Mouse (Mus musculus): ENCODE data around the gene Hist1h2an. TPM values are rescaled to one million over a fixed set of nuclear protein-coding genes. Genes with fewer than 3 reads are reported as not detected.

The Hist1h2an gene
- total RNA-seq (2014; fragmentation: Nextera tagmentation), result 8.9 TPM in 1 of 2 replicates, not detected in the other
- 984 and 1,144 TPM in 2 replicates for total RNA-seq (2017)

GRCm38 (mm10) chr13:21786899-21787629 lies at the start of gene Hist1h2an, which contains the start of gene Hist1h2bp:
TSS of gene Hist1h2an (minus strand) at chr13:21787218.
TSS of gene Hist1h2bp (plus strand) at chr13:21787461.
- peak; percentile 82 for ATAC-seq (replicated peaks; ENCODE audit: poor library complexity, severe bottlenecking)

- ATAC-seq (replicated peaks; ENCODE audit: poor library complexity, severe bottlenecking), result peak; percentile 68
Observed at GRCm38 (mm10) chr13:21833461-21833860, 46.4 kb upstream of the Hist1h2an start, which contains the start of the genes Hist1h2ap and Hist1h2br. TSS of gene Hist1h2ap (minus strand) at chr13:21833507. TSS of gene Hist1h2br (plus strand) at chr13:21833743.

- peak; percentile 46 for ATAC-seq (replicated peaks; ENCODE audit: poor library complexity, severe bottlenecking)
Observed at GRCm38 (mm10) chr13:21831418-21832394, 44.7 kb upstream of the Hist1h2an start, which contains the start of gene Hist1h4n. TSS of gene Hist1h4n (minus strand) at chr13:21832196.

- ATAC-seq (replicated peaks; ENCODE audit: poor library complexity, severe bottlenecking), result no peak
Observed at GRCm38 (mm10) chr13:21830344-21830743, 43.3 kb upstream of the Hist1h2an start.

GRCm38 (mm10) chr13:21828511-21828910 lies 41.5 kb upstream of the Hist1h2an start:
- ATAC-seq (replicated peaks; ENCODE audit: poor library complexity, severe bottlenecking), result no peak

- peak; percentile 55; the same call in 1 of the 2 replicates for ATAC-seq (replicated peaks; ENCODE audit: poor library complexity, severe bottlenecking)
Observed at GRCm38 (mm10) chr13:21820082-21820890, 33.3 kb upstream of the Hist1h2an start.

GRCm38 (mm10) chr13:21812092-21812491 lies 25.1 kb upstream of the Hist1h2an start:
- ATAC-seq (replicated peaks; ENCODE audit: poor library complexity, severe bottlenecking), result peak; percentile 28

GRCm38 (mm10) chr13:21811539-21811938 lies 24.5 kb upstream of the Hist1h2an start, which contains the start of gene Hist1h4m:
TSS of gene Hist1h4m (plus strand) at chr13:21811746.
- ATAC-seq (replicated peaks; ENCODE audit: poor library complexity, severe bottlenecking), result peak; percentile 50

- peak; percentile 21 for ATAC-seq (replicated peaks; ENCODE audit: poor library complexity, severe bottlenecking)
Observed at GRCm38 (mm10) chr13:21811074-21811473, 24.1 kb upstream of the Hist1h2an start.

- peak; percentile 71 for ATAC-seq (replicated peaks; ENCODE audit: poor library complexity, severe bottlenecking)
Observed at GRCm38 (mm10) chr13:21810073-21810472, 23.1 kb upstream of the Hist1h2an start, which contains the start of the genes Hist1h2bq and Hist1h2ao. TSS of gene Hist1h2bq (minus strand) at chr13:21810197. TSS of gene Hist1h2ao (plus strand) at chr13:21810465.

GRCm38 (mm10) chr13:21803058-21803457 lies 16.0 kb upstream of the Hist1h2an start:
- ATAC-seq (replicated peaks; ENCODE audit: poor library complexity, severe bottlenecking), result peak; percentile 93

- peak; percentile 94 for ATAC-seq (replicated peaks; ENCODE audit: poor library complexity, severe bottlenecking)
Observed at GRCm38 (mm10) chr13:21797163-21797562, 10.1 kb upstream of the Hist1h2an start.

- ATAC-seq (replicated peaks; ENCODE audit: poor library complexity, severe bottlenecking), result no peak
Observed at GRCm38 (mm10) chr13:21795584-21795983, 8.6 kb upstream of the Hist1h2an start.

GRCm38 (mm10) chr13:21790601-21791283 lies 3.7 kb upstream of the Hist1h2an start:
- no peak for ATAC-seq (replicated peaks; ENCODE audit: poor library complexity, severe bottlenecking)

- no peak for ATAC-seq (replicated peaks; ENCODE audit: poor library complexity, severe bottlenecking)
Observed at GRCm38 (mm10) chr13:21789925-21790324, 2.9 kb upstream of the Hist1h2an start.

- ATAC-seq (replicated peaks; ENCODE audit: poor library complexity, severe bottlenecking), result no peak
Observed at GRCm38 (mm10) chr13:21787760-21788593, 959 bp upstream of the Hist1h2an start.

GRCm38 (mm10) chr13:21786189-21786898 lies 674 bp downstream of the Hist1h2an start:
- ATAC-seq (replicated peaks; ENCODE audit: poor library complexity, severe bottlenecking), result no peak

Measured in granulocyte monocyte progenitor cell, adult 5-6 weeks (primary cell).